Mouse (Mus musculus): Measurements from ENCODE around the gene Utrn. TPM values are rescaled to one million over a fixed set of nuclear protein-coding genes. Genes with fewer than 3 reads are reported as not detected.

Gene Utrn
- polyA plus RNA-seq, 1 experiment from 2014 or later, result 67.9 TPM

DNA sequence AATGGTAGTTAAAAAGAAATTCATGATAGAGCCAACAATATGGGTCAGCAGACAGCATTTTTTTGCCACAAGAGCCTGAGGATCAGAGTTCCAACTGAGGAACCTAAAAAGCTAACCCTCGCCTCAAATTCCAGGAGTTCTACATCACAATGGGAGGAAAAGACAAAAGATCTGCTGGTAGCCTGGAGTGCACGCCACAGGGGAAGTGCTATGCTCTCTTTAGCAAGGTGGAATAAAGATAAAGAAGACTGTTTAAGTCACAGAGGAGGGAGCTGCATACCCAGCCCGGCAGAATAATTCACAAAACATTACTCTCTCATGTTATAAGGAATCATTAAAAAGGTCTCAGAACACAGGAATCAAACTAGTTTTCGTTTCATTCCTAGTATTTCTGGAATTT lies 296.4 kb downstream of the Utrn start:
- no peaks in the 10 kb centered on the region for H3K9me3 ChIP-seq (ENCODE audit: low read depth, low read length)
- H3K4me2 ChIP-seq, result no peak overlapping the region
- TF ChIP-seq CTCF (IDR thresholded peaks at IDR 0.05; ENCODE audit: low read depth), result no peak
- ATAC-seq (ENCODE audit: insufficient read depth) (no peak), DNase-seq (no peak)
- WGBS, result 37% methylated on average over 4 of the region's 4 CpGs
- H3K9ac ChIP-seq, result no peak overlapping the region
- H3K4me3 ChIP-seq (ENCODE audit: low read depth, low read length), result no peak overlapping the region
- no peaks in the 10 kb centered on the region for H3K36me3 ChIP-seq (ENCODE audit: insufficient read depth)
- H3K27me3 ChIP-seq (ENCODE audit: insufficient read depth, low read length), result no peaks in the 10 kb centered on the region
- no peak overlapping the region for H3K27ac ChIP-seq (ENCODE audit: low read depth)
- H3K4me1 ChIP-seq (ENCODE audit: insufficient read depth), result no peaks in the 10 kb centered on the region

- TF ChIP-seq CTCF (IDR thresholded peaks at IDR 0.05; ENCODE audit: low read depth), result no peak
- H3K36me3 ChIP-seq (ENCODE audit: insufficient read depth), result no peaks in the 10 kb centered on the region
- no peak overlapping the region for H3K27ac ChIP-seq (ENCODE audit: low read depth)
- H3K27me3 ChIP-seq (ENCODE audit: insufficient read depth, low read length), result no peaks in the 10 kb centered on the region
- no peak overlapping the region for H3K9ac ChIP-seq
- no peak for DNase-seq
- no peaks in the 10 kb centered on the region for H3K9me3 ChIP-seq (ENCODE audit: low read depth, low read length)
- WGBS, result 57% methylated on average over 4 of the region's 4 CpGs
- no peak overlapping the region for H3K4me2 ChIP-seq
- H3K4me1 ChIP-seq (ENCODE audit: insufficient read depth), result 0 out of 2 replicates have a peak, but pooled peaks cover 2% of the 10 kb centered on the region
- no peak for ATAC-seq (ENCODE audit: insufficient read depth)
- no peak overlapping the region for H3K4me3 ChIP-seq (ENCODE audit: low read depth, low read length)
These were observed 304.7 kb downstream of the Utrn start for GRCm38 (mm10) chr10:12564425-12564824.

- no peak overlapping the region for H3K27ac ChIP-seq (ENCODE audit: low read depth)
- H3K4me3 ChIP-seq (ENCODE audit: low read depth, low read length), result no peak overlapping the region
- H3K36me3 ChIP-seq (ENCODE audit: insufficient read depth), result no peaks in the 10 kb centered on the region
- no peak overlapping the region for H3K4me2 ChIP-seq
- ATAC-seq (ENCODE audit: insufficient read depth) (no peak), DNase-seq (no peak)
- no peaks in the 10 kb centered on the region for H3K9me3 ChIP-seq (ENCODE audit: low read depth, low read length)
- H3K27me3 ChIP-seq (ENCODE audit: insufficient read depth, low read length), result no peaks in the 10 kb centered on the region
- TF ChIP-seq CTCF (IDR thresholded peaks at IDR 0.05; ENCODE audit: low read depth), result no peak
- no peak overlapping the region for H3K9ac ChIP-seq
- H3K4me1 ChIP-seq (ENCODE audit: insufficient read depth), result no peaks in the 10 kb centered on the region
- 63% methylated on average over 5 of the region's 5 CpGs for WGBS
These were observed 310.4 kb downstream of the Utrn start for GRCm38 (mm10) chr10:12558810-12559209.

- H3K9ac ChIP-seq, result no peak overlapping the region
- no peak overlapping the region for H3K4me3 ChIP-seq (ENCODE audit: low read depth, low read length)
- no peak overlapping the region for H3K4me2 ChIP-seq
- no peaks in the 10 kb centered on the region for H3K27me3 ChIP-seq (ENCODE audit: insufficient read depth, low read length)
- WGBS, result 63% methylated on average over 2 of the region's 2 CpGs
- ATAC-seq (ENCODE audit: insufficient read depth) (no peak), DNase-seq (no peak)
- no peak overlapping the region for H3K27ac ChIP-seq (ENCODE audit: low read depth)
- TF ChIP-seq CTCF (IDR thresholded peaks at IDR 0.05; ENCODE audit: low read depth), result no peak
- no peaks in the 10 kb centered on the region for H3K9me3 ChIP-seq (ENCODE audit: low read depth, low read length)
- peaks cover 6% of the 10 kb centered on the region; the same call in 1 of the 2 replicates for H3K4me1 ChIP-seq (ENCODE audit: insufficient read depth)
- no peaks in the 10 kb centered on the region for H3K36me3 ChIP-seq (ENCODE audit: insufficient read depth)
These were observed 315.0 kb downstream of the Utrn start for GRCm38 (mm10) chr10:12554090-12554718.

DNA sequence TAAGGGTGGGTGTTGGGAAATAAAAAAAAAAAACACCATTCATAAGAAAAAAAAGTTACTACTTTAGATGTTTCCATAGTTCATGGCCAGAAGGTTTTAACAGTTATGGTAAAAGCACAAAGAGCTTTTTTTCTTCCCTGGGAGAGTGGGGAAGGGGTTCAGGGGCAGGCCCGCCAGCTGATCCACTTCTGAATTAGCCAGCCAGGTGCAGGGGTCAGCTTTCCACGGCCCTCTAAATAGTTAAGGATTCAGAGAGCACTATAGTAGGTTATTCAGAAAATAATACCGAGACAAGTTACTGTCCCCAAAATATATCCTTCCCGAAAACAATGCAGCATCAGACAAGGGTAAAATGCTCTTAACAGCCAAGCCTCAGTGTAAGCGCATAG lies 316.3 kb downstream of the Utrn start:
- no peaks in the 10 kb centered on the region for H3K27me3 ChIP-seq (ENCODE audit: insufficient read depth, low read length)
- H3K4me3 ChIP-seq (ENCODE audit: low read depth, low read length), result no peak overlapping the region
- H3K36me3 ChIP-seq (ENCODE audit: insufficient read depth), result no peaks in the 10 kb centered on the region
- ATAC-seq (ENCODE audit: insufficient read depth) (no peak), DNase-seq (no peak)
- H3K4me1 ChIP-seq (ENCODE audit: insufficient read depth), result peaks cover 8% of the 10 kb centered on the region
- H3K4me2 ChIP-seq, result no peak overlapping the region
- TF ChIP-seq CTCF (IDR thresholded peaks at IDR 0.05; ENCODE audit: low read depth), result no peak
- H3K9ac ChIP-seq, result no peak overlapping the region
- no peak overlapping the region for H3K27ac ChIP-seq (ENCODE audit: low read depth)
- H3K9me3 ChIP-seq (ENCODE audit: low read depth, low read length), result no peaks in the 10 kb centered on the region
- 70% methylated on average over 5 of the region's 5 CpGs for WGBS

DNA sequence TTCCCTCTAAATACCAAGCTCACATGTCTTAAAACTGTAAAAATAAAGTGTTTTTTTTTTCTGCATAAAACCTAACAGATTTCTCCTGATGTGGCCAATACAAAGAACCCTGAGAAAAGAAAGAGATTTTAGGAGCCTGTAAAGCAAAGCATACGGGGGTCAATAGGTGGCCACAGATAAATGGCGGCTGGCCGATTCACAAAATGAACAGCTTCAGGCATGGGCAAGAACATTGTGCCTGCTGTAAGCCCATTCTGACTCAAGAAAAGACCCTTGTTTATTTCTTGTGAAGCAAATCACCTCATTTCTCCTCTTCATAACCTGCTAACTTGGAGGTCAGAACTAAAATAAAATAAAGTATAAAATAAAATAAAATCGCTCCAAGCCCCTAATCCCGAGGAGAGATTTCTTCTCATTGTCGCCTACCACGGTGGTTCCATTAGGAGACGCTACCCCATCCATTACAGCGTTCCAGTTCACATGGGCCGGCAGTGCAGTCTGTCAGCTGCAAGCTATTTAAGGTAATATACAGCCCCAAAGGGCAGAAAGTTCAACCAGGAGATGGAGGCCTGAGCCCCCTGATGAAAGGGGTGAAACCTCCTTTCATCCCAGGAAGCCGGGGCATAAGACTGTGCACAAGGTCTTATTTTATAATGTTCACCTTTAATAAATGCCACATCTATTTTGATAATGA lies 316.8 kb downstream of the Utrn start:
- no peak overlapping the region for H3K27ac ChIP-seq (ENCODE audit: low read depth)
- no peak overlapping the region for H3K4me3 ChIP-seq (ENCODE audit: low read depth, low read length)
- H3K9me3 ChIP-seq (ENCODE audit: low read depth, low read length), result no peaks in the 10 kb centered on the region
- no peak for ATAC-seq (ENCODE audit: insufficient read depth)
- no peaks in the 10 kb centered on the region for H3K36me3 ChIP-seq (ENCODE audit: insufficient read depth)
- no peak overlapping the region for H3K4me2 ChIP-seq
- H3K27me3 ChIP-seq (ENCODE audit: insufficient read depth, low read length), result no peaks in the 10 kb centered on the region
- no peak for TF ChIP-seq CTCF (IDR thresholded peaks at IDR 0.05; ENCODE audit: low read depth)
- 43% methylated on average over 11 of the region's 11 CpGs for WGBS
- no peak for DNase-seq
- peaks cover 8% of the 10 kb centered on the region for H3K4me1 ChIP-seq (ENCODE audit: insufficient read depth)
- no peak overlapping the region for H3K9ac ChIP-seq

GRCm38 (mm10) chr10:12551735-12552134 lies 317.4 kb downstream of the Utrn start:
- Histone ChIP-seq H3K9me3 (ENCODE audit: low read depth, low read length) (no peaks in the 10 kb centered on the region), H3K9ac (no peak overlapping the region), H3K4me2 (no peak overlapping the region), H3K36me3 (ENCODE audit: insufficient read depth) (no peaks in the 10 kb centered on the region), H3K27me3 (ENCODE audit: insufficient read depth, low read length) (no peaks in the 10 kb centered on the region), H3K4me1 (ENCODE audit: insufficient read depth) (peaks cover 8% of the 10 kb centered on the region), H3K4me3 (ENCODE audit: low read depth, low read length) (no peak overlapping the region), H3K27ac (ENCODE audit: low read depth) (no peak overlapping the region)
- no peak for TF ChIP-seq CTCF (IDR thresholded peaks at IDR 0.05; ENCODE audit: low read depth)
- 76% methylated on average over 5 of the region's 5 CpGs for WGBS
- DNase-seq (no peak), ATAC-seq (ENCODE audit: insufficient read depth) (no peak)
